Mouse (Mus musculus): Measurements from ENCODE around the gene Mpzl1.

DNA sequence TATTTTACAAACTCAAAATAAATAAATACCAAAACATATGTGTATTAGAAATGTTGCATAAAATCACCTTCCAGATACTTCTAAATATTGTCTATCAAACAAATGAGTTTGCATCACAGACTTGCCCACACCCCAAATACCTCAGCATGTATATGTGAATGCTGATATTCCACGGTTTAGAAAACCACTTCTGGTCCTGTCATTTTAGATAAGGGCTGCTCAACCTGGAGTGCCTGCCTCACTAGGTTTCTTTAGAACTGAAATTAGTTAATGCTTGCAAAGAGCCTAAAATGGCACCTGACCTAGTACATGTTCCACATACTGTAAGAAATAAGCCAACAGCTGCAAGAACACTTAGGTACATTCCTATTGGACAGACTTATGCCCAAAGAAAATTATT is 5.7 kb downstream of the Mpzl1 start:
- TF ChIP-seq CTCF (IDR thresholded peaks at IDR 0.05; ENCODE audit: low read depth) = no peak
- no peak for TF ChIP-seq EP300 (IDR thresholded peaks at IDR 0.05; ENCODE audit: low read depth)
